Mouse (Mus musculus) liver, postnatal 0 days (tissue): ENCODE measurements around the gene Ebi3.

ENCODE experiments used
- CTCF ChIP-seq: sonication (generic); IDR thresholded peaks from 2 replicates; pipeline ENCODE4 v1.5.1; 2016; ENCODE audit warnings: antibody characterized with exemption, low read depth
- EP300 ChIP-seq: IDR thresholded peaks from 2 replicates; pipeline ENCODE4 v1.6.1; 2016; ENCODE audit warnings: antibody characterized with exemption, low read depth, mild to moderate bottlenecking

DNA sequence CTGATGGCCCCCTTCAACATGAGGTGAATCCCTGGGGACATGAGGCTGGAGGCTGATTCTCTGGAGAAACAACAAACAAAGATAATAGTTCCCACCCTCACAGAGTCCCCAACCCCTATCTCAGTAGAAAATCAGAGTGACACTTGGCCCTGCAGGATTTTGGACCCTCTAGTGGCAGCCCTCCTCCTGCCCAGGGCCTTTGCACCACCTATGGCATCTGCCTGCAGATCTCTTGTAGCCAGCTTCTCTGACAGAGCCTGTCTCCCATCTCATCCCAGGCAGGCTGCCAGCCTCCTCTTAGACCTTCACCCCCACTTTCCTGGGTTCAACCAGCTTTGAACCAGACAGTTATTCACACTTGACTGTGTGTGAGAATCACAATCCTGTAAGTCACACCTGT is 8.4 kb downstream of the Ebi3 start:
- TF ChIP-seq CTCF (no peak), EP300 (no peak)
